Mouse (Mus musculus) E14TG2a.4 (cell line): ENCODE data around the gene Zdbf2.

Experiments used
- CTCF ChIP-seq: conservative IDR thresholded peaks from 2 replicates; pipeline ENCODE4 v1.5.1; 2014; ENCODE audit warnings: low read length
- NANOG ChIP-seq: IDR thresholded peaks from 2 replicates; pipeline ENCODE4 v1.6.1; 2014; ENCODE audit warnings: borderline replicate concordance, low read length, mixed read lengths
- POU5F1 ChIP-seq: IDR thresholded peaks from 2 replicates; pipeline ENCODE4 v1.6.1; 2014; ENCODE audit warnings: low read length, borderline replicate concordance

- TF ChIP-seq CTCF (no peak), NANOG (no peak), POU5F1 (no peak)
These were observed 47.2 kb upstream of the Zdbf2 start for GRCm38 (mm10) chr1:63225890-63226289.
